Mouse (Mus musculus): ENCODE measurements around the gene Stx7.

Gene Stx7

GRCm38 (mm10) chr10:24167978-24168583 is 19.0 kb downstream of the Stx7 start:
- DNase-seq: peak in 1 of 2 experiments; percentile 33

- peak in 1 of 2 experiments; percentile 30 for DNase-seq
Observed at GRCm38 (mm10) chr10:24168854-24169253, 19.8 kb downstream of the Stx7 start.

GRCm38 (mm10) chr10:24171906-24172459 is 22.9 kb downstream of the Stx7 start:
- DNase-seq: no peak

- DNase-seq: peak in 1 of 2 experiments; percentile 36
Observed at GRCm38 (mm10) chr10:24173210-24174001, 24.3 kb downstream of the Stx7 start.

- no peak for DNase-seq
Observed at GRCm38 (mm10) chr10:24190392-24190791, 41.3 kb downstream of the Stx7 start.

- no peak for DNase-seq
Observed at GRCm38 (mm10) chr10:24191977-24192376, 42.9 kb downstream of the Stx7 start.

- no peak for DNase-seq
Observed at GRCm38 (mm10) chr10:24199303-24199702, 50.2 kb downstream of the Stx7 start.

GRCm38 (mm10) chr10:24200099-24200498 is 51.0 kb downstream of the Stx7 start:
- no peak for DNase-seq

- no peak for DNase-seq
Observed at GRCm38 (mm10) chr10:24210075-24210474, 61.0 kb downstream of the Stx7 start.

GRCm38 (mm10) chr10:24213297-24213696 is 64.2 kb downstream of the Stx7 start:
- no peak for DNase-seq

GRCm38 (mm10) chr10:24217558-24218268 is 68.6 kb downstream of the Stx7 start:
- DNase-seq: no peak

- no peak for DNase-seq
Observed at GRCm38 (mm10) chr10:24220931-24221330, 71.8 kb downstream of the Stx7 start.

- no peak for DNase-seq
Observed at GRCm38 (mm10) chr10:24222911-24223310, 73.8 kb downstream of the Stx7 start.

GRCm38 (mm10) chr10:24223449-24224143 is 74.5 kb downstream of the Stx7 start, which contains the start of gene Moxd1:
TSS of gene Moxd1 (plus strand) at chr10:24223517.
- peak; percentile 6 to 20 for DNase-seq

- no peak for DNase-seq
Observed at GRCm38 (mm10) chr10:24224591-24224990, 75.5 kb downstream of the Stx7 start.

GRCm38 (mm10) chr10:24228318-24229183 is 79.4 kb downstream of the Stx7 start:
- DNase-seq: no peak

GRCm38 (mm10) chr10:24232281-24232680 is 83.2 kb downstream of the Stx7 start:
- DNase-seq: no peak

GRCm38 (mm10) chr10:24235426-24236283 is 86.6 kb downstream of the Stx7 start:
- no peak for DNase-seq
